ENCODE assay signal across 1 mouse cellular context in genomic region chr1:58503134-58503533, GRCm38 (mm10).
TF ChIP-seq lines count a peak whose summit lies in the region.

No protein-coding gene starts in this region.

TF ChIP-seq in MEL, 35 proteins besides CTCF, POLR2A, EP300 and RAD21 (continued from another document):
- TF ChIP-seq JUND (IDR thresholded peaks at IDR 0.05; ENCODE audit: low read depth, low read length) (no peak), NELFE (IDR thresholded peaks at IDR 0.05; ENCODE audit: low read depth, low read length) (no peak), POLR2AphosphoS5 (IDR thresholded peaks at IDR 0.05; ENCODE audit: borderline replicate concordance, low read depth, low read length) (no peak), TCF12 (IDR thresholded peaks at IDR 0.05; ENCODE audit: low read depth, low read length) (peak; percentile 82; the same call in 1 of the 2 replicates), ELF1 (IDR thresholded peaks at IDR 0.05; ENCODE audit: low read depth, low read length) (no peak), ZNF384 (IDR thresholded peaks at IDR 0.05; ENCODE audit: low read depth, low read length) (no peak), MEF2A (IDR thresholded peaks at IDR 0.05; ENCODE audit: extremely low read depth, insufficient replicate concordance, low read depth, low read length, poor library complexity, severe bottlenecking) (no peak), RCOR1 (IDR thresholded peaks at IDR 0.05; ENCODE audit: low read depth, low read length) (no peak), CHD2 (IDR thresholded peaks at IDR 0.05; ENCODE audit: low read length) (no peak)
